Comparison of ENCODE assay signal across 8 mouse cellular contexts in the genomic region with DNA sequence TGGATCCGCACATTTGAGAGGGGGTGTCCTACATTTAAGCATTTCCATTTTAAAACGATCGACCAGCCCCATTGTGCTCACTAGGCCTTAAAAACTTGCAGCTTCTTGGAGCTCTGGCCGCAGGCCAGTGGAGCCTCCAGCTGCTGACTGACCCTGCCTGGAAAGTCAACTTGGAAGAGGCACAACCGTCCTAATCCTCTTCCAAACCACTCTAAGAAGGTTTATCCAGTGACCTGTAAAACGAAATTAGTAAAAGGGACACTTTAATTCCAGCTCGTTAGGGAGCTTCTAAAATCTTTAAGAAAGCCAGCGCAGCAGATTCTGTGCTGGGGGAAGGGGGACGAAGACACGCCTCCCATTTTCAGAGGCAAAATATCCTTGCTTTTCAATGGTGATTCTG.
A peak's percentile ranks its signal among the peaks of the same experiment; 100 is the strongest.
DNase-seq lines count a peak whose midpoint lies in the region; ATAC-seq and TF ChIP-seq lines count a peak whose summit lies in the region.

No protein-coding gene starts in this region.

- TF ChIP-seq EP300 in stomach, postnatal 0 days (optimal IDR thresholded peaks at IDR 0.05): no peak

- no peaks in the 10 kb centered on the region for H3K36me3 ChIP-seq in neural tube, embryonic 14.5 days (ENCODE audit: control insufficient read depth, insufficient read depth, low read length)
- no peaks in the 10 kb centered on the region for H3K36me3 ChIP-seq in heart, embryonic 13.5 days
- no peaks in the 10 kb centered on the region for H3K36me3 ChIP-seq in limb, embryonic 12.5 days
- no peaks in the 10 kb centered on the region for H3K36me3 ChIP-seq in stomach, postnatal 0 days (ENCODE audit: control insufficient read depth, insufficient read depth, low read length)
- no peaks in the 10 kb centered on the region for H3K36me3 ChIP-seq in midbrain, embryonic 10.5 days

- 64% methylated on average over 10 of the region's 10 CpGs for whole genome bisulfite sequencing in neural tube, embryonic 14.5 days
- whole genome bisulfite sequencing in heart, embryonic 13.5 days: 70% methylated on average over 10 of the region's 10 CpGs
- 48% methylated on average over 10 of the region's 10 CpGs for WGBS in limb, embryonic 12.5 days
- 43% methylated on average over 10 of the region's 10 CpGs for WGBS in stomach, postnatal 0 days
- 43% methylated on average over 10 of the region's 10 CpGs for WGBS in midbrain, embryonic 10.5 days

- no peak overlapping the region for H3K4me2 ChIP-seq in neural tube, embryonic 14.5 days (ENCODE audit: low read depth, low read length)
- H3K4me2 ChIP-seq in heart, embryonic 13.5 days: peak overlapping the region; percentile 36
- peak overlapping the region; percentile 36; the same call in 1 of the 2 replicates for H3K4me2 ChIP-seq in limb, embryonic 12.5 days
- peak overlapping the region; percentile 6 for H3K4me2 ChIP-seq in stomach, postnatal 0 days (replicated peaks; ENCODE audit: low read depth)

- no peaks in the 10 kb centered on the region for H3K4me1 ChIP-seq in neural tube, embryonic 14.5 days (ENCODE audit: control insufficient read depth, insufficient read depth, low read length)
- peaks cover 53% of the 10 kb centered on the region for H3K4me1 ChIP-seq in heart, embryonic 13.5 days
- H3K4me1 ChIP-seq in limb, embryonic 12.5 days (replicated peaks): peaks cover 27% of the 10 kb centered on the region
- H3K4me1 ChIP-seq in stomach, postnatal 0 days (replicated peaks; ENCODE audit: control insufficient read depth, insufficient read depth): no peaks in the 10 kb centered on the region
- H3K4me1 ChIP-seq in midbrain, embryonic 10.5 days: peaks cover 14% of the 10 kb centered on the region

- no peak for DNase-seq in neural tube, embryonic 10.5 days (ENCODE audit: extremely low spot score, low spot score)
- no peak for DNase-seq in stomach, postnatal 0 days (ENCODE audit: low spot score)
- no peak for DNase-seq in left cerebral cortex, adult 2 months (ENCODE audit: extremely low spot score in 1 of 2, low spot score in 2 of 2)
- DNase-seq in embryo, embryonic 10 days (ENCODE audit: low spot score): no peak
- DNase-seq in midbrain, embryonic 10.5 days (ENCODE audit: low spot score): no peak

- no peak overlapping the region for H3K4me3 ChIP-seq in neural tube, embryonic 14.5 days (ENCODE audit: low read depth, low read length)
- no peak overlapping the region for H3K4me3 ChIP-seq in heart, embryonic 13.5 days
- no peak overlapping the region for H3K4me3 ChIP-seq in limb, embryonic 12.5 days (replicated peaks)
- H3K4me3 ChIP-seq in stomach, postnatal 0 days (ENCODE audit: low read depth, low read length): no peak overlapping the region
- no peak overlapping the region for H3K4me3 ChIP-seq in left cerebral cortex, adult 2 months
- no peak overlapping the region for H3K4me3 ChIP-seq in midbrain, embryonic 10.5 days

- H3K9ac ChIP-seq in neural tube, embryonic 14.5 days (replicated peaks; ENCODE audit: low read depth, low read length): no peak overlapping the region
- no peak overlapping the region for H3K9ac ChIP-seq in heart, embryonic 13.5 days
- no peak overlapping the region for H3K9ac ChIP-seq in limb, embryonic 12.5 days (replicated peaks)
- no peak overlapping the region for H3K9ac ChIP-seq in stomach, postnatal 0 days (ENCODE audit: low read length)

- no peak for TF ChIP-seq CTCF in stomach, postnatal 0 days (IDR thresholded peaks at IDR 0.05; ENCODE audit: low read depth)
- no peak for TF ChIP-seq CTCF in left cerebral cortex, adult 2 months (IDR thresholded peaks at IDR 0.05)

- H3K9me3 ChIP-seq in neural tube, embryonic 14.5 days (ENCODE audit: control insufficient read depth, low read length): no peaks in the 10 kb centered on the region
- no peaks in the 10 kb centered on the region for H3K9me3 ChIP-seq in heart, embryonic 13.5 days
- H3K9me3 ChIP-seq in limb, embryonic 12.5 days: no peaks in the 10 kb centered on the region
- H3K9me3 ChIP-seq in stomach, postnatal 0 days (ENCODE audit: control insufficient read depth, low read length): no peaks in the 10 kb centered on the region
- no peaks in the 10 kb centered on the region for H3K9me3 ChIP-seq in midbrain, embryonic 10.5 days (replicated peaks)

- intact Hi-C loops in left cerebral cortex, adult 2 months (cut with DNase I): loop anchor here (5.0 kb wide), 1 partner anchor 39 kb away; no protein-coding TSS in a partner anchor

- no peaks in the 10 kb centered on the region for H3K27me3 ChIP-seq in neural tube, embryonic 14.5 days (ENCODE audit: control insufficient read depth, insufficient read depth, low read length)
- no peaks in the 10 kb centered on the region for H3K27me3 ChIP-seq in heart, embryonic 13.5 days (replicated peaks)
- H3K27me3 ChIP-seq in limb, embryonic 12.5 days: no peaks in the 10 kb centered on the region
- H3K27me3 ChIP-seq in stomach, postnatal 0 days (ENCODE audit: control insufficient read depth, insufficient read depth, low read length): no peaks in the 10 kb centered on the region
- peaks cover 27% of the 10 kb centered on the region for H3K27me3 ChIP-seq in midbrain, embryonic 10.5 days (ENCODE audit: low read depth, poor library complexity, severe bottlenecking)

- no peak for ATAC-seq in neural tube, embryonic 14.5 days (ENCODE audit: low read depth)
- ATAC-seq in heart, embryonic 13.5 days (ENCODE audit: extremely low read depth, insufficient number of reproducible peaks, low FRiP score, low TSS enrichment): no peak
- no peak for ATAC-seq in limb, embryonic 12.5 days (ENCODE audit: insufficient number of reproducible peaks, insufficient read depth, low FRiP score, low TSS enrichment, low read depth)
- ATAC-seq in stomach, postnatal 0 days (ENCODE audit: low FRiP score, low TSS enrichment): peak; percentile 26; the same call in 1 of the 2 replicates

- H3K27ac ChIP-seq in neural tube, embryonic 14.5 days (ENCODE audit: low read depth, low read length): 0 out of 2 replicates have a peak overlapping the region, but pooled peaks have one; percentile 22
- peak overlapping the region; percentile 67 for H3K27ac ChIP-seq in heart, embryonic 13.5 days (replicated peaks)
- peak overlapping the region; percentile 83 for H3K27ac ChIP-seq in limb, embryonic 12.5 days
- peak overlapping the region; percentile 89 for H3K27ac ChIP-seq in stomach, postnatal 0 days (replicated peaks)
- H3K27ac ChIP-seq in left cerebral cortex, adult 2 months: no peak overlapping the region; the same call in 1 of the 2 replicates
- H3K27ac ChIP-seq in midbrain, embryonic 10.5 days (replicated peaks): no peak overlapping the region

Comparison
In these comparisons a context has a peak if more than half of its experiments do, and no peak if none do; other contexts are left out.
1. H3K27ac ChIP-seq: peak in neural tube, embryonic 14.5 days (single experiment), heart, embryonic 13.5 days (single experiment), limb, embryonic 12.5 days (single experiment) and stomach, postnatal 0 days (single experiment); none in left cerebral cortex, adult 2 months (single experiment) and midbrain, embryonic 10.5 days (single experiment).